Mouse (Mus musculus) spleen, adult 2 months (tissue): Measurements from ENCODE around the gene Fcgrt.

Source experiments
- CTCF ChIP-seq: fragments of 200-500 bp; IDR thresholded peaks from 2 replicates; pipeline ENCODE4 v1.5.1; 2011; ENCODE audit warnings: mild to moderate bottlenecking, inconsistent platforms; ENCODE audit not compliant: insufficient read depth, insufficient read length, insufficient replicate concordance; ENCODE audit errors: extremely low read depth
- POLR2A ChIP-seq: fragments of 200-500 bp; IDR thresholded peaks from 2 replicates; pipeline ENCODE4 v1.6.1; 2011; ENCODE audit warnings: low read depth, low read length, inconsistent platforms

- TF ChIP-seq CTCF (no peak), POLR2A (no peak)
Observed at GRCm38 (mm10) chr7:45075405-45075804, 28.2 kb downstream of the Fcgrt start.
